Mouse (Mus musculus) CD4-positive, CD25-positive, alpha-beta regulatory T cell, adult 9 weeks (primary cell): ENCODE results near the gene Mbd3. TPM values are rescaled to one million over a fixed set of nuclear protein-coding genes. Genes with fewer than 3 reads are reported as not detected.

Source experiments
- polyA plus RNA-seq: library from polyadenylated mRNA; unstranded; fragments of 100-300 nt; shearing (Covaris generic); gene quantifications from one replicate; pipeline ENCODE4 v1.2.1, GENCODE M21; 2017

Gene Mbd3
- polyA plus RNA-seq = 25.0 TPM

DNA sequence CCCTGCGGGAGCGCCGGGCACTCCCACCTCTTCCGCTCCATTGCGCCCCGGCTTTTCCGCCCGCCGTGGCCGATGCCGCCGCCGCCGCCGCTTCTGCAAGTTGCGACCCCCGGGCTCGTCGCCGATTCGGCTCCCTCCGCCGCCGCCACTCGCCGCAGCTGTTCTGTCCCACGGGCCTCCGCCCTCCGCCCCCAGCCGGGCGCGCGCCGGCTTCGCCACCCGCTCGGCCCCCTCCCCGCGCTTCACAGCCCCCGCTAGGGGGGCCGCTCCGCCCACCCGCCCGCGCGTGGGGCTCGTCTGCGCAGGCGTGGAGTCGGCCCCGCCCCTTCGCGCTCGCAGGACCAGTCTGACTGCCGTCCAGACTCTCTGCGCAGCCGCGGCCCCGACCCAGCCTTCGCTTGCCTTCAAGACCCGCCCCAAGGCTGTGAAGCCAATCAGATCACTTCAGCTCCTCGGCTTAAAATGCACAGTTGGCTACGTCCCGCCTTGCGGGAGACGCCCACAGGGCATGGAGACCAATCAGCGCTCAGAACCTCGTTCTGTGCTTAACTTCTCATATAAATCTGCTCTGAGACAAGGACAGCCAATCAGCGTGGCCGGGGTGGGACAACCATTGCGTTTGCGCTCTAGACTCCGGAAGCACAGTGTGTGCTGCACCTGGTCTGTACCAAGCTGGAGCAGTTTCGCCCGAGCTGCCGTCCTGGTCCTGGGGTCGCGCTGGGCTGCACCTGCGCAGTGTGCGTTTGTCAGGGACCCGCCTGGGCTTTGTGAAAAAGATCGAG lies at the start of gene Mbd3:
Gene Mbd3 (minus strand): TSS at position 360 of the 782 bp plus-strand sequence.

DNA sequence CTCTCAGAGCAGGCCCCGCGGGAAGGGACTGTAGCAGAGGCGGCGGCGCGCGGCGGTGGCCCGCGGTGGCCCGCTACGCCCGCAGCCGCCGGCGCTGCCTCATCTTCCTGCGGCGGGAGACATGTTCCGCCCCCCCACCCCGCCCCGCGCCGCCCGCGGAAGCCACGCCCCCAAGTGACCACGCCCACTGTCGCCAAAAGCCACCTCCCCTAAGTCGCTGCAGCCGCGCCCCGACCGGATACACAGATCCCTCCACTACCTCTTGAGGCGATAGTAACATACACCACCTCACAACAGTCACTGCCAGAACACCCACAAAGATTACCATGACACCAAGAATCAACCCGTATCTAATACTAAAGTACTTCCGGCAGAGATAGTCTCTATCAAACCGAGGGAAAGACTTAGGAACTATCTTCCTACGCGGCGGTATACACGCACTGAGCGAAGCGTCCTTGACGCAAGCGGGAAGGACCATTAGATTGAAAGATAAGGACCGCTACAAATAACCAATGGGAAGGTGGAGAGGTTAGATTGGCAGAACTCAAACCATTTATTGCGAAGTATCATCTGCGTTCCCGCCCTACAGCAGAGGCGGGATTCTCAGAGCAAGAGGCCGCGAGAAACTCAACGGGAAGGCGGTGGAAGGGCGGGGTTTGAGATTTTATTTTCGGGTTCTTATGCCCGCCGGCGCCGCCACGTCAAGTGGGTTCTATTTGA lies 34.3 kb upstream of the Mbd3 start, which contains the start of gene Tcf3:
Gene Tcf3 (minus strand): TSS at position 135 of the 720 bp plus-strand sequence.

DNA sequence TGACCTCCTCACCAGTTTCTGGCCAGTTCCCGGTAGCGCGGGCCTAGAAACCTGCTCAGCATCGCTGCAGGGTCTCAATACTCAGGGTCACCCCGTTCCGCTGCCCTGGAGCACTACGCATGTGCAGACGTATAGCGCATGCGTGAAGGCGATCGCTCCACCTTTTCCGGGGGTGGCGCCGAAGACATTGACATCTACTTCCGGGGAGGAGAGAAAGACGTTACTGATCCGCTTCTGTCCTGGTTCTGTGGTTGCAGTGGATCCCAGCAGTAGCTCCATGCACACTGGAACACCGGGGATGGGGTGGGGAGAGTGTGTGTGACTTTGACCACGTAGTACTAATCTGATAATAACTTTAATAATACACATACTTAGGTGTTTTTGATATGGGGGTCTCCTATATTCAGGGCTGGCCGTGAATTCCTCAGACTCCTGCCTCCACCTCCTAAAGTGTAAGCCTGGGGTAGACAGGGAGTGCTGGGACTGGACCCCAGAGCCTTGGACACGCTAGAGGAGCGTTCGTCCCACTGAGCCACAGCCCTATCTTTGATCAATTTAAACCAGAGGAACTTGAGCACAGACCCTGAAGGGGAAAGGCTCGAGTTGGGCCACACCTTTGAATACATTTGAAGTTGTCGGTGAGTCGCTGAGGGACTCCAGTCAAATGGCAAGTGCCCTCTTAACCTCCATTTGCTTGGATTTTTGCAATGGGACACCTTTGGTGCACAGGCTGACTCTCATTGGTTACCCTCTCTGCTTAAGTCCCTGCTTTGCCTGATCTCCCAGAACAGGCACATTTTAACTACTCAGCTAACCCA lies 7.5 kb upstream of the Mbd3 start, which contains the start of gene Uqcr11:
Gene Uqcr11 (minus strand): TSS at position 147 of the 818 bp plus-strand sequence.

DNA sequence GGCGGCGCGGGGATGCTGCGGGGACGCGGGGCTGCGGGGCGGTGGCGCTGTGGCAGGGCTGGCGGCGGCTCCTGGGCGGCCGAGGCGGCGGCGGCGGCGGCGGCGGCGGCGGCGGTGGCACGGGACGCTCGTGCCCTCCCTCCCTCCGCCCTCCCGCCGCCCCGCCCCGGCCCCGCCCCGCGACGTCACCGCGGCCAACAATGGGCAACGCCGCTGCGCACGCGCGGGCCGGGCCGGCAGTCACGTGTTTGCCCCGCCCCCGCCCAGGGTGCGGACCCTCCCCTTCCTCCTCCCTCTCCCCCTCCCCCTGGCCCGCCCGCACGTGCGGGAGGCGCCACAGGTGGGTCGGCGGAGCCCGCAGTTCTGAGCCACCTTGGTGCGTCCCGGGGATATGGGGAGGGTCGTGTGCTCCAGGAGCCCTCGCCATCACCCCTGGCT lies 11.8 kb downstream of the Mbd3 start, which contains the start of gene Mex3d:
Gene Mex3d (minus strand): TSS at position 138 of the 438 bp plus-strand sequence.

DNA sequence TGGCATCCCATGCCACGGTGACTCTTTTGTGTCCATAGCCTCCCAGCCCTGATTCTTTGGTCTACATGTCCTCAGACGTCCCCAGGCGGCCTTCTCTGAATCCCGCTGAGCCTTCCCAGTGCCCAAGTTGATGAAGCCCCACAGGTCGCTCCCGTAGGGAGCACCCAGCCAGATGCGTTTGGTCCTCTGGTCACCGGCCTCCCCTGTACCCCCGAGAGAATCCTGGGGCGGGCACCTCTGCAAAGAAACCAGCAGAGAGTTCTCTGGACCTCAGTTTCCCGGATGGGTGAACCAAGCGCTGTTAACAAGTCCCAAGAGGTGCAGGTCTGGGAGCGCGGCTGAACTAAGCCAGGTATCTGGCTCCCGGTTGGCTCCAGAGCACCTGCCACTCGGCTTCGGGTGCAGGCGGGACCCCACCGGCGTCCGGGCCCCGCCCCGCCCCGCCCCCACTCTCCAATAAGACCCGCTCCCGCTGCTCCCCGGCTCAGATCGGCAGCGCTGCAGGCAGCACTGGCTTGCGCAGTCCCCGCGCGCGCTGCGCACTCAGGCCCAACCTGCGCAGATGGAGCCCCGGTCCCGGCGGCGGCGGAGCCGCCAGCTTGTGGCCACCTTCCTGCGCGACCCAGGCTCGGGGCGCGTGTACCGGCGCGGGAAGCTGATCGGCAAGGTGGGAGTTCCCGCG lies 43.2 kb downstream of the Mbd3 start, which contains the start of gene Plk5:
Gene Plk5 (plus strand): TSS at position 459 of the 682 bp plus-strand sequence.

DNA sequence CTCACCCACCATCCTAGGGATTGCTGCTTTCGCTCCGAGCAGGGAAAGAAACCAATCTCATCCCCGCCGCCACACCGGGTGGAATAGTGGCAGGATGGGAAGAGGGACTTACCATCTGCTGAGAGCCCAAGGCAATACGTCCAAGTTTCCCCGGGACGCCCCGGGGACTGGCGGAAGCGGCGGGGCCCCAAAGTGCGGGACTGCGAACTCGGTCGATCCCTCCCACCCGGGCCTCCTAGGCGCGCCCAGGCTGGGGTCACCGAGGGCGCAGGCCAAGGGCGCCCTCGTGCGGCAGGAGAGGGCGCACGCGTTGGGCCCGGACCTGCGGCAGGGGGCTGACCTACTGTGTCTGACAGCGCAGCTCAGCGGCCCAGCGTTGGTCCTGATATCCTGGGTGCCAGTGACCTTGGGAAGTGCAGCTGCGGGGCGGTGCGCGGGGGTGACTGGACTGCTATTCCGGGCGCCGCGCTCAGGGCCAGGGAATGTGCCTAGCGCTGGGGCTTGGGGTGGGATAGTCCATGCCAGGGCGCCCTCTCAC lies 51.0 kb downstream of the Mbd3 start, which contains the start of gene Adamtsl5:
Gene Adamtsl5 (minus strand): TSS at position 169 of the 538 bp plus-strand sequence.

Other genes starting within 250 kb of the Mbd3 start
- gene Cirbp, start 233.6 kb downstream of the Mbd3 start, polyA plus RNA-seq = 293 TPM
- gene 1600002K03Rik, start 226.6 kb downstream of the Mbd3 start, polyA plus RNA-seq = 32.8 TPM
- 0.38 TPM for gene Efna2, start 220.1 kb downstream of the Mbd3 start, polyA plus RNA-seq
- gene Mum1, start 173.1 kb downstream of the Mbd3 start, polyA plus RNA-seq = 130 TPM
- gene Ndufs7, start 150.4 kb downstream of the Mbd3 start, polyA plus RNA-seq = 347 TPM
- 1.8 TPM for gene Gamt, start 138.5 kb downstream of the Mbd3 start, polyA plus RNA-seq
- 40.9 TPM for gene Dazap1, start 138.1 kb downstream of the Mbd3 start, polyA plus RNA-seq
- gene Rps15, start 107.1 kb downstream of the Mbd3 start, polyA plus RNA-seq = 1,130 TPM
- gene Apc2, start 103.6 kb downstream of the Mbd3 start, polyA plus RNA-seq = 0.33 TPM
- 91.4 TPM for gene 2310011J03Rik, start 79.0 kb downstream of the Mbd3 start, polyA plus RNA-seq
- gene Pcsk4, start 70.1 kb downstream of the Mbd3 start, polyA plus RNA-seq = 26.0 TPM
- gene Reep6, start 69.6 kb downstream of the Mbd3 start, polyA plus RNA-seq = not detected
- not detected for gene Adamtsl5, start 51.1 kb downstream of the Mbd3 start, polyA plus RNA-seq
- not detected for gene Plk5, start 43.1 kb downstream of the Mbd3 start, polyA plus RNA-seq
- 0.21 TPM for gene Mex3d, start 11.9 kb downstream of the Mbd3 start, polyA plus RNA-seq
- 318 TPM for gene Uqcr11, start 7.3 kb upstream of the Mbd3 start, polyA plus RNA-seq
- 15.8 TPM for gene Tcf3, start 34.1 kb upstream of the Mbd3 start, polyA plus RNA-seq
- not detected for gene Onecut3, start 95.3 kb upstream of the Mbd3 start, polyA plus RNA-seq
- not detected for gene Atp8b3, start 139.6 kb upstream of the Mbd3 start, polyA plus RNA-seq
- 38.4 TPM for gene Rexo1, start 162.0 kb upstream of the Mbd3 start, polyA plus RNA-seq
- 0.87 TPM for gene Klf16, start 177.8 kb upstream of the Mbd3 start, polyA plus RNA-seq
- gene Abhd17a, start 190.8 kb upstream of the Mbd3 start, polyA plus RNA-seq = 23.8 TPM
- 128 TPM for gene Scamp4, start 203.3 kb upstream of the Mbd3 start, polyA plus RNA-seq
- 5.2 TPM for gene Adat3, start 203.3 kb upstream of the Mbd3 start, polyA plus RNA-seq
- gene Gm49322, start 206.5 kb upstream of the Mbd3 start, polyA plus RNA-seq = 6.8 TPM
- 9.4 TPM for gene Csnk1g2, start 223.3 kb upstream of the Mbd3 start, polyA plus RNA-seq